Mouse (Mus musculus): ENCODE measurements around the gene Poc5. TPM values are rescaled to one million over a fixed set of nuclear protein-coding genes. Genes with fewer than 3 reads are reported as not detected.

Gene Poc5
- polyA plus RNA-seq, 1 experiment from 2014 or later: 25.8 TPM

- ATAC-seq (replicated peaks; ENCODE audit: low FRiP score) (no peak), DNase-seq (ENCODE audit: low spot score) (no peak)
- no peaks in the 10 kb centered on the region for H3K27me3 ChIP-seq (ENCODE audit: control insufficient read depth, insufficient read depth, low read length)
- no peak overlapping the region for H3K9ac ChIP-seq (ENCODE audit: low read length)
- H3K4me1 ChIP-seq (replicated peaks; ENCODE audit: control insufficient read depth, insufficient read depth, low read length): no peaks in the 10 kb centered on the region
- no peaks in the 10 kb centered on the region for H3K9me3 ChIP-seq (ENCODE audit: control insufficient read depth, low read length)
- H3K27ac ChIP-seq (ENCODE audit: low read depth, low read length): no peak overlapping the region
- no peak overlapping the region for H3K4me2 ChIP-seq (ENCODE audit: low read depth, low read length, severe bottlenecking)
- peaks cover under 1% of the 10 kb centered on the region; the same call in 1 of the 2 replicates for H3K36me3 ChIP-seq (ENCODE audit: control insufficient read depth, insufficient read depth, low read length)
- H3K4me3 ChIP-seq (ENCODE audit: low read depth, low read length): no peak overlapping the region
Observed at GRCm38 (mm10) chr13:96421230-96421629, 33.1 kb downstream of the Poc5 start.

GRCm38 (mm10) chr13:96424496-96425274, 36.6 kb downstream of the Poc5 start:
- no peaks in the 10 kb centered on the region for H3K36me3 ChIP-seq (ENCODE audit: control insufficient read depth, insufficient read depth, low read length)
- no peak overlapping the region for H3K4me3 ChIP-seq (ENCODE audit: low read depth, low read length)
- DNase-seq (ENCODE audit: low spot score) (no peak), ATAC-seq (replicated peaks; ENCODE audit: low FRiP score) (no peak)
- WGBS: 89% methylated on average over 12 of the region's 12 CpGs
- H3K9ac ChIP-seq (ENCODE audit: low read length): no peak overlapping the region
- no peaks in the 10 kb centered on the region for H3K27me3 ChIP-seq (ENCODE audit: control insufficient read depth, insufficient read depth, low read length)
- H3K9me3 ChIP-seq (ENCODE audit: control insufficient read depth, low read length): no peaks in the 10 kb centered on the region
- no peak overlapping the region for H3K27ac ChIP-seq (ENCODE audit: low read depth, low read length)
- no peaks in the 10 kb centered on the region for H3K4me1 ChIP-seq (replicated peaks; ENCODE audit: control insufficient read depth, insufficient read depth, low read length)
- no peak overlapping the region for H3K4me2 ChIP-seq (ENCODE audit: low read depth, low read length, severe bottlenecking)

GRCm38 (mm10) chr13:96426044-96426443, 38.0 kb downstream of the Poc5 start:
- Histone ChIP-seq H3K27ac (ENCODE audit: low read depth, low read length) (no peak overlapping the region), H3K4me3 (ENCODE audit: low read depth, low read length) (no peak overlapping the region), H3K36me3 (ENCODE audit: control insufficient read depth, insufficient read depth, low read length) (no peaks in the 10 kb centered on the region), H3K4me2 (ENCODE audit: low read depth, low read length, severe bottlenecking) (no peak overlapping the region), H3K4me1 (replicated peaks; ENCODE audit: control insufficient read depth, insufficient read depth, low read length) (no peaks in the 10 kb centered on the region), H3K9me3 (ENCODE audit: control insufficient read depth, low read length) (no peaks in the 10 kb centered on the region), H3K9ac (ENCODE audit: low read length) (no peak overlapping the region), H3K27me3 (ENCODE audit: control insufficient read depth, insufficient read depth, low read length) (no peaks in the 10 kb centered on the region)
- ATAC-seq (replicated peaks; ENCODE audit: low FRiP score): no peak
- WGBS: 48% methylated on average over 3 of the region's 3 CpGs
- no peak for DNase-seq (ENCODE audit: low spot score)

- no peak for ATAC-seq (replicated peaks; ENCODE audit: low FRiP score)
- WGBS: 86% methylated on average over 5 of the region's 5 CpGs
Observed at GRCm38 (mm10) chr13:96428531-96428930, 40.4 kb downstream of the Poc5 start.

GRCm38 (mm10) chr13:96431595-96432156, 43.6 kb downstream of the Poc5 start:
- H3K9ac ChIP-seq (ENCODE audit: low read length): no peak overlapping the region; the same call in 1 of the 2 replicates
- no peaks in the 10 kb centered on the region for H3K36me3 ChIP-seq (ENCODE audit: control insufficient read depth, insufficient read depth, low read length)
- peak; percentile 92 for DNase-seq (ENCODE audit: low spot score)
- no peak overlapping the region for H3K4me3 ChIP-seq (ENCODE audit: low read depth, low read length)
- 41% methylated on average over 12 of the region's 12 CpGs for WGBS
- no peaks in the 10 kb centered on the region for H3K4me1 ChIP-seq (replicated peaks; ENCODE audit: control insufficient read depth, insufficient read depth, low read length)
- ATAC-seq (replicated peaks; ENCODE audit: low FRiP score): peak; percentile 75
- H3K27ac ChIP-seq (ENCODE audit: low read depth, low read length): no peak overlapping the region
- no peaks in the 10 kb centered on the region for H3K27me3 ChIP-seq (ENCODE audit: control insufficient read depth, insufficient read depth, low read length)
- no peak overlapping the region for H3K4me2 ChIP-seq (ENCODE audit: low read depth, low read length, severe bottlenecking)
- H3K9me3 ChIP-seq (ENCODE audit: control insufficient read depth, low read length): no peaks in the 10 kb centered on the region

More at GRCm38 (mm10) chr13:96428531-96428930, 40.4 kb downstream of the Poc5 start:
- Histone ChIP-seq H3K36me3 (ENCODE audit: control insufficient read depth, insufficient read depth, low read length) (no peaks in the 10 kb centered on the region), H3K4me2 (ENCODE audit: low read depth, low read length, severe bottlenecking) (no peak overlapping the region), H3K27me3 (ENCODE audit: control insufficient read depth, insufficient read depth, low read length) (no peaks in the 10 kb centered on the region), H3K4me3 (ENCODE audit: low read depth, low read length) (no peak overlapping the region), H3K9me3 (ENCODE audit: control insufficient read depth, low read length) (no peaks in the 10 kb centered on the region), H3K9ac (ENCODE audit: low read length) (no peak overlapping the region), H3K27ac (ENCODE audit: low read depth, low read length) (no peak overlapping the region), H3K4me1 (replicated peaks; ENCODE audit: control insufficient read depth, insufficient read depth, low read length) (no peaks in the 10 kb centered on the region)
- DNase-seq (ENCODE audit: low spot score): no peak

GRCm38 (mm10) chr13:96432376-96432811, 44.3 kb downstream of the Poc5 start:
- no peak overlapping the region for H3K4me2 ChIP-seq (ENCODE audit: low read depth, low read length, severe bottlenecking)
- WGBS: 53% methylated on average over 3 of the region's 3 CpGs
- H3K36me3 ChIP-seq (ENCODE audit: control insufficient read depth, insufficient read depth, low read length): no peaks in the 10 kb centered on the region
- no peaks in the 10 kb centered on the region for H3K27me3 ChIP-seq (ENCODE audit: control insufficient read depth, insufficient read depth, low read length)
- ATAC-seq (replicated peaks; ENCODE audit: low FRiP score) (no peak), DNase-seq (ENCODE audit: low spot score) (no peak)
- H3K9ac ChIP-seq (ENCODE audit: low read length): no peak overlapping the region
- H3K4me1 ChIP-seq (replicated peaks; ENCODE audit: control insufficient read depth, insufficient read depth, low read length): no peaks in the 10 kb centered on the region
- H3K27ac ChIP-seq (ENCODE audit: low read depth, low read length): no peak overlapping the region
- no peak overlapping the region for H3K4me3 ChIP-seq (ENCODE audit: low read depth, low read length)
- no peaks in the 10 kb centered on the region for H3K9me3 ChIP-seq (ENCODE audit: control insufficient read depth, low read length)

GRCm38 (mm10) chr13:96433041-96433440, 44.9 kb downstream of the Poc5 start:
- H3K4me1 ChIP-seq (replicated peaks; ENCODE audit: control insufficient read depth, insufficient read depth, low read length): no peaks in the 10 kb centered on the region
- H3K27ac ChIP-seq (ENCODE audit: low read depth, low read length): no peak overlapping the region
- no peak overlapping the region for H3K4me3 ChIP-seq (ENCODE audit: low read depth, low read length)
- no peaks in the 10 kb centered on the region for H3K9me3 ChIP-seq (ENCODE audit: control insufficient read depth, low read length)
- no peak overlapping the region for H3K9ac ChIP-seq (ENCODE audit: low read length)
- no peak overlapping the region for H3K4me2 ChIP-seq (ENCODE audit: low read depth, low read length, severe bottlenecking)
- WGBS: 90% methylated on average over 6 of the region's 6 CpGs
- H3K36me3 ChIP-seq (ENCODE audit: control insufficient read depth, insufficient read depth, low read length): no peaks in the 10 kb centered on the region
- no peak for DNase-seq (ENCODE audit: low spot score)
- H3K27me3 ChIP-seq (ENCODE audit: control insufficient read depth, insufficient read depth, low read length): no peaks in the 10 kb centered on the region
- no peak for ATAC-seq (replicated peaks; ENCODE audit: low FRiP score)

GRCm38 (mm10) chr13:96433648-96434190, 45.6 kb downstream of the Poc5 start:
- 80% methylated on average over 11 of the region's 11 CpGs for WGBS
- H3K36me3 ChIP-seq (ENCODE audit: control insufficient read depth, insufficient read depth, low read length): no peaks in the 10 kb centered on the region
- H3K4me1 ChIP-seq (replicated peaks; ENCODE audit: control insufficient read depth, insufficient read depth, low read length): no peaks in the 10 kb centered on the region
- H3K4me3 ChIP-seq (ENCODE audit: low read depth, low read length): no peak overlapping the region
- ATAC-seq (replicated peaks; ENCODE audit: low FRiP score): no peak
- no peak overlapping the region for H3K9ac ChIP-seq (ENCODE audit: low read length)
- no peak overlapping the region for H3K4me2 ChIP-seq (ENCODE audit: low read depth, low read length, severe bottlenecking)
- no peaks in the 10 kb centered on the region for H3K9me3 ChIP-seq (ENCODE audit: control insufficient read depth, low read length)
- DNase-seq (ENCODE audit: low spot score): no peak
- H3K27ac ChIP-seq (ENCODE audit: low read depth, low read length): no peak overlapping the region
- no peaks in the 10 kb centered on the region for H3K27me3 ChIP-seq (ENCODE audit: control insufficient read depth, insufficient read depth, low read length)
